Mouse (Mus musculus) CD8-positive naive resting alpha-beta T cell, adult 2 months (primary cell): Measurements from ENCODE around the gene Pmepa1.

Experiments used
- DNase-seq, 2 experiments: peaks; one replicate each; pipeline ENCODE4 v3.0.0; 2022; ENCODE audit warnings: low read depth in 2 of 2, low spot score in 2 of 2

The Pmepa1 gene

DNA sequence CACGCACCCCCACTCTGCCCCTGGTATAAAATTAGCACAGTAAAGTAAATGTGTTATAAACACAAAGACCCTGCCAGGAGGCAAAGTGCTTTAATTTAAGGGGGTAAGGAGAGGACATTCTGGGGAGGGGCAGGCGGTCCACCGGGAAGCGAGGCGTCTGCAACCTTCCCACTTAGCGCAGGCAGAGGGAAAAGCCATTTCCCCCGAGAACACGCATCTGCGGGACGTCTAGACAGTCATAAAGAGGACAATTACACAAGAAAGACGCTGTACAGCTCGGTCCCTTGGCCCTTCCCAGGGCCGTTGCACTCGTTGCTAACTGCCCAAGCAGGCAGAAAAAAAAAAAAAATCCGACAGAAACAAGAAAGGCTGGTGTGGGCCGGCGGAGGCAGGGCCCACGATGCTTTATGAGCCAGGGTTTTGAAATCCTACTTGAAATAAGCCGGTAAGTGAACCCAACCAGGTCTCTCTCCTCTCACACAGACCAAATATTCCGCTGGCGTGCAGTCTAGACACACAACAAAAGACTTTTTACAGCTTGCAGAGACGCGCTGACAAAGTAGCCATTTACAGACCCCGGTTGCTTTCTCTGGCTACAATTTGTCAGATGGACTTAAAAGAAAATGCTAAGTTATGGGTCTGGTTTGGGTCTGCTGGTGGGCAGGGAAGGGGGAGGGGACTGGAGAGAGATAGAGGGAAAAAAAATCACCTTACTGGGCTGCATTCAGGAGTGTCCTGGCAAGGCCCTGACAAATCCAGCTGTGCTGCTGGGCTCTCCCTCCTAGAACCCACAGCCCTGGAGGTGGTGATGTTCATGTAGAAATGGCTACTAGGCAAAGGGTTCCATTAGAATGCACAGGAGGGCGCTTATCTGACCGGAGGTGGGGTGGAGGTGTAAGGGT is 22.3 kb downstream of the Pmepa1 start:
- DNase-seq: no peak

DNA sequence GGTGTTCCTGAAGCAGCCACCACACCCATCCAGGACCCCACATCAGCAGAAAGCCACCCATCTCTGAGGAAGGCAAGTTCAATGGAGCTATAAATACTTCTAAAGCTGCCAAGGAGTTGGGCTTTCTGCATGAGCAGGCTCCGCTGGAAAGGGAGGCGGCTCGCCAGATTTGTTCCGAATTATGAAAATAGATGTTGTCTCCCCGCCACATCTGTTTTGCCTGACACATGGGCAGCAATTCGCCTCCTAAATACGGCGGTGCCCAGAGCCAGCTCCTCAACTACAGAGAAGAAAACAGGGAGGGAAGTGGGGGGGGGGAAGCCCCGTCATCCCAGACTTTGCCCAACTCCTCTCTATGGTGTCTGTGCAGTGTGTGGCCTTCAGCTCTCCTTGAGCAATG is 24.7 kb downstream of the Pmepa1 start:
- DNase-seq: no peak

DNA sequence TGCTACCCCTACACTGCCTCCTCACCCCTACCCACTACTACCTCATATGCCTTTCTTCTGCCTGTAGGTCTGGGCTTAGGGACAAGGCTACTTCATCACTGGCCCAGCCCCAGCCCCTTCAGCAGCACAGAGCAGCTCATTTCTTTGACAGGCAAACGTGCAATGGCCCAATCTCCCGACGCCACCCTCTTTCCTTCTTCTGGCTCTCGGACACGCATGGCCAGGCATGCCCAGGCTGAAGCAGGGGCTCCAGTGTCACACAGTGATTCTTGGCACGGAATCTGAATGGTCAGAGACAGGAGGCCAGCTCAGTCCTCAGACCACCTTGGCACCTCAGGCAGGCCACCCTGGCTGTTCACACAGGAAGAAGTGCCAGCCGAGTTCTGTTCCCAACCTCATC is 25.2 kb downstream of the Pmepa1 start:
- no peak for DNase-seq

DNA sequence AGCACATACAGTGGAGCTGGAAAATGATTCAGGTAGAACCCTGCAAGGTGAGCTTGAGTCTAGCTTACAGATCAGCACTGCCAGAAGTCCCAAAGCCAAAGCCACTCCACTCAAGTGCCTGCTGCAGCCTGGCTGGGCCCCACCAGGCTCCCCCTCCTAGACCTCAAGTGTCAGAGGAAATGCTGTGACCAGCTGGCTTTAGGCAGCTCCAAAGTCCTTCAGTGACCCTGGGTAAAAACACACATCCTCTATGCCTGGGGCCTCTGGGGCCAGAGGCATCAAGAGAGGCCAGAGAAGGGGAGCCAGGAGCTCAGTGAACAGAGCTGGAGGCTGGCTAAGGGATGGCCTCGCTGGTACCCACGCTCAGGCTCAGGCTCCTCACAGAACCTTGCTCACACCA is 25.9 kb downstream of the Pmepa1 start:
- no peak for DNase-seq

DNA sequence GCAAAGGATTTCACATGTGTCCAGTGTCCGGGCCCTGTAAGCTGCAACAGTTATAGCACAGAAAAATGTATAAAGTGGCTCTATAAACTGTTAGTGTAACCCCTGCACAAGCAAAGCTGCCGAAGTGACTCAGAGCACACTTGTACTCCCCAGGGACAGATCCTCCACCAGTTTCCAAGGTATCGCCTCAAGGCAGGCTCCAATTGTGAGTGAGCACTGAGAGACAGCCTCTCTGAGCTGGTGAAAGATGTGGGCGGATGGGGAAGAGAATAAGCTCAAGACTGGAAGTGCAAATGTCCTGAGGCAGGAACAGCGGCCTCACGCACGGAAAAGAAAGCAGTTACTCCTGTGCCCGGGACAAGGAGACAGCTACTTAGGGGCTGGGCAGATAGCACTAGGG is 26.4 kb downstream of the Pmepa1 start:
- no peak for DNase-seq

DNA sequence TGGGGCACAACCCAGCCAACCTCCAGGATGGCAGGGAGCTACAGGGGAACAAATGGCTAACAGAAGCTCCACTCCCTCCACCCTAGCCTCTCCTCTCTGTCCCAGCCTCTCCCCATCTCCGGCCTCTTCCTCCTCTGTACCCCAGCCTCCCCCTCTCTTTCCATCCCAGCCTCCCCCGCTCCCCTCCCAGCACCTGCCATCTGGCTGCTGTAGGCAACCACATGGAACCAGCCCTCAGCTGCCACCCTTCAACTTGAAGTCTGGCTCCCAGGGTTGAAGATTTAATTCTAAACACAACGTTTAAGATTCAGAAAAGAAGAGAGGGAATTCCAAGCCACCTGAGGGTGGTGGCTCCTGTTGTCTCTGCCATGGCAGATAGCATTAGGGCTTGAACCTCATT is 26.9 kb downstream of the Pmepa1 start:
- no peak for DNase-seq

DNA sequence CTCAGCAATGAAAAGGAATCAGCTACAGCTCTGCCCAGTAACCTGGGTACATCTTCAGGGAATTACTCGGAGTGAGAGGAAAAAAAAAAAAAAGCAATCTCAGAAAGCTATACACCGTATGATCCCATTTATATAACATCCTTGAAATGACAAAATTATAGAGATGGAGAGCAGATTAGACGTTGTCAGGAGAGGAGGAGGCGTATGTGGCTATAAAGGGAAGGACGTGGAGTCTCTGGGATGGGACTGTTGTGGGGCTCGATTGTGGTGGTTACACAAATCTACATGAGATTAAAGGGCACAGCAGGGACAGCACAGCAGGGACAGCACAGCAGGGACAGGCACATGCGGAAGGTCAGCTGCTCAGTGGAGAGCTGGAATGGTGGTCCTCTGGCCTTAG is 27.5 kb downstream of the Pmepa1 start:
- DNase-seq: no peak

DNA sequence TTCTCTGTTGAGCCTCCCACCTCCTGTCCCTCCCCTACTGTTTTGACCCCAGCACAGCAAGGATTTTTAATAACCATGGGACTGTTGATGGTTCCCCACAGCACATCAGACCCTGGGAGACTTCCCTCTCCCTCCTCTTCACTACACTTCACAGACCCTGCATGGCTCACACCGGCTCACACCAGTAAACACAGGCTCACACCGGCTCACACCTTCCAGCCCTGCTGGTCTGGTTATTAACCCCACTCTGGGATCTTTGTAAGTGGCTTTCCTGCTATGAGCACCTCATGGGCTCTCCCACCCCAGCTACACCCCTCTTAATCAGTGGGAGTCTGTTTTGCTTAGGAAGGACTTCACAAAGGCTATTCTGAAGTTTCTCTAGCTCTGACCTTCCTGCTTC is 28.4 kb downstream of the Pmepa1 start:
- DNase-seq: no peak

DNA sequence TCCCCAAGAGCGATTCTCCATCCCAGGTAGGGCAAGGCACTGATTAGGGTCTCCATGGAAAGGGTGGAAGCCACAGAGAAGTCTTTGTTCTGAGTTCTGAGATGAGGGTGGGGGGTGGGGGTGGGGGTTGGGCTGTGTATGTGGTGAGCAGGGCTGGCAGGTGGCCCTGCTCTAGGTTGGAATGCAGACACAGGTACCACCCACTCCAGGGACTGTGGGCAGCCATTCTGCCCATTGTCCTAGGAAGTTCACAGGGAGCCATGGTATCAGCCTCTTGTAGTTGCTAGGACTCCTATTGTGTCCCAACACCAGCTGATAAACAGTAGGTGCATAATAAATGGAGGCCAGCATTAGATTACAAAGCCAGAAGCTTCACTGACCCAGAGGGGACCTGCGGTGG is 29.1 kb downstream of the Pmepa1 start:
- DNase-seq: no peak

DNA sequence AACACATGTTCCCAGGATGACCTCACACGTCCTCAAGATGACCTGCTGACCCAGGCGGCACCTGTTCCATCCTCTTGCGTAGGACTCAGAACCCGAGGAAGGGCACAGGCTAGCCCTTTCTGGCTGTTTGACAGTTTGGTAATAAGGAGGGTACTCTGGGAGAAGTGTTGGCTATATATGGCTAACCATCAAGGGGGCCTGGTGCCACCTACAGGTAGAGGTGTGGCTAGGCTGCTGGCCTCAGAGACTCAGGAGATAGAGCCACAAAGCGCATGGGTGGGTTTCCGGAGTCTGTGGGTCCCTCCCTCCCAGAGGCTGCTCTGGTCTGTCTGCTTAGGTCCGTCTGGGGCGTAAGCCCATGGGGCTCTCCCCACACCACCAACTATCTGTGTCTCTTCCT is 29.6 kb downstream of the Pmepa1 start:
- DNase-seq: no peak

DNA sequence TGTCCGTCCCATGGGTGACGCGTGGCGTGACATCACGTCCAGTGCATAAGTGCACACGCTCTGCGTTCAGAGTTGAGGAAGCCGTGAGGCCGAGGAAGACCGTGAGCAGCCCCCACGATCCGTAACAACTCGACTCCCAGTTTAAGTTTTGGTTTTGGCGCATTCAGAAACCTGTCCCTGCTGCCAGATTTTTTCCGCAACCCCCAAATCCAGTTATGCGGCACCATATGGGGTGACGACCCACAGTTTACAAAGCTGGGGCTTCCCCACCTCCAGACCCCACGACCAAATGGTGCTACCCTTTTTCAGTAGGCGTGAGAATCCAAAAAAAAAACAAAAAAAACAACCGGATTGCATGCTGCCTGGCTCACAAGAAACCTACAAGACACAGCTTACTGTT is 31.1 kb downstream of the Pmepa1 start:
- no peak for DNase-seq

DNA sequence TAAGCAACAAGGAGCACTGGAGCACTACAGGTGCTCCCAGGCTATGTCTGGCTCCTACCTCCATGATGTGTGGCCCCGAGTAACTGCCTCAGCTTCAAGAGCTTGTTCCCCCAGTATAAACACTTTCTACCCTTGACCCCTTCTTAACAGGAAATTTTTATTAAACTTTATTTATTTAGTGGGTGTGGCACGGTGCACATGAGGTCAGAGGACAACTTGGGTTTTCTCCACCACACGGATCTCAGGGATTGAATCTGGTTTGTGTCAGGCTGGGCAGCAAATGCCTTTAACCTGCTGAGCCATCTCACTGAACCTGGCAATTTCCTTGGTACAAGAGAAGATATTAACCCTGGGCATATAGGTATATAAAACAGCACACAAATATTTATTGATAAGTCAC is 32.2 kb downstream of the Pmepa1 start:
- DNase-seq: no peak

DNA sequence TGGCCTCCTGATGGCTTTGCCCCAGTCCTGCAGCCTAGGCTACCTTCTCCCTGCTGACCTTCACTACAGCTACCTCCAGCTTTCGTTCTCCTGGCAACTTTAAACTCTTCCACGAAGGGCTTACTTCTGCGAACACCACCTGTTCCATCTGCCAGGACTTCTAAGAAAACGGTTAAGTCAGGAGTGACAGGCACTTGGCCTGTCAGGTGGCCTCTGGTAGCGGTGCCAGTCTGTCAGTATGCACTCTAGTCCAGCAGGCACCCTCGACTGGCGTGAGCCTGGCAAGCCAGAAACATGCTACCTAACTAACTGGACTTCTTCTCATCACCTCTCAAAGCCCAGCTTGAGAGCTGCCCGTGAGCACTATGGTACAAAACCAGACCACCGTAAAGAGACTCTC is 32.7 kb downstream of the Pmepa1 start:
- no peak for DNase-seq

DNA sequence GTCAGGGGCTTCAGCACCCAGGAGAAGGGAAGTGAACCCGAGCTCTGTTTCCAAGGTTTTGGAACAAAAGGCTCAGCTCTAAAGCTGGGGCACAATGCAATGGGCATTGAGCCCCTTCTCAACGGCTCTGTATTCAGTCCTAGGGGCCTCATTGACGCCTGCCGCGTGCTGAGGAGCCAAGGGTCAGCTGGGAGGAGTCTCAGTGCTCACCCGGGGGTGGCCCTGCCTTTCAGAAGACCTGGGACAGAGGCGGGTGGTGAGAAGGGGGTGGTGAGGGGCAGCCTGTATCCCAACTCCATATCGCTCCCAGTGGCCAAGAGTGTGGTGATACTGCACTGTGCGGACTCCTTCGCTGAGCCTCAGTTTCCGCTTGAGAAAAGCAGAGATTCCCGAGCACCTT is 33.5 kb downstream of the Pmepa1 start:
- no peak for DNase-seq

DNA sequence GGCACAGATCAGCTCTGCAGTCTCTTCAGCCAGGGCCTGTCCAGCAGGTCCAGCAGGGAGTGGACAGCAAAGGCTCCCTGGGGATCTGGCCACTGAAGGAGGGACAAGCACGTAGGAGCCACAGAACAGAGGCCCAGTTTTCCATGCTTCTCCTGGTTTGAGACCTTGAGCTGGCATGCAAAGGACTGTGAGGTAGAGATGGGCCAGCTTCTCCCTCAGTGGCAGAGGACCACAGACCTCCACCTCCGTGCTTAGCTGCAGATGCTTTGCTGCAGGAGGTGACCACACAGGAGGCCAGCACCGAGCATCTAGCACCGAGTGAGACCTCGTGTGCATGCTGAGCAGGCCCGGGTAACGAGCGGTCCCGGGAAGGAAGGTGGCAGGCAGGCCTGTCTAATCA is 35.6 kb downstream of the Pmepa1 start:
- no peak for DNase-seq

DNA sequence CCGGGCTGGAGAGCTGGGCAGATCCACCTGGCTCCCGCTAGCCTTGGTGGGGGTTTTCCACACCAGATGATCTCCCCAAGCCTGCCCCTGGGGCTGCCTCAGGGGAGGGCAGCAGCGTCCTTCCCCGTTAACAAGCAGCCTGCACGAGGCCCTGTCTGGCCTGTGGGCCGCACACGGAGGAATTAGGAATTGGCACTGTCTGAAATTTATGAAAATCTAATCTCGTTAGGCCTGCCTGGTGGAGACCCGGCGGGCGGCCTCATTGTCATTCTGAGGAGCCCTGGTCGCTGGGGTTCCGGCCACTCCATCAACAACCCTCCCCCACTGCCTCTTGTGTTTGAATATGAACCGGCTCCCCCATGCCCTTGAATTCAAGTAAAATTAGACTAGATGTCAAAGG is 37.8 kb downstream of the Pmepa1 start:
- no peak for DNase-seq

DNA sequence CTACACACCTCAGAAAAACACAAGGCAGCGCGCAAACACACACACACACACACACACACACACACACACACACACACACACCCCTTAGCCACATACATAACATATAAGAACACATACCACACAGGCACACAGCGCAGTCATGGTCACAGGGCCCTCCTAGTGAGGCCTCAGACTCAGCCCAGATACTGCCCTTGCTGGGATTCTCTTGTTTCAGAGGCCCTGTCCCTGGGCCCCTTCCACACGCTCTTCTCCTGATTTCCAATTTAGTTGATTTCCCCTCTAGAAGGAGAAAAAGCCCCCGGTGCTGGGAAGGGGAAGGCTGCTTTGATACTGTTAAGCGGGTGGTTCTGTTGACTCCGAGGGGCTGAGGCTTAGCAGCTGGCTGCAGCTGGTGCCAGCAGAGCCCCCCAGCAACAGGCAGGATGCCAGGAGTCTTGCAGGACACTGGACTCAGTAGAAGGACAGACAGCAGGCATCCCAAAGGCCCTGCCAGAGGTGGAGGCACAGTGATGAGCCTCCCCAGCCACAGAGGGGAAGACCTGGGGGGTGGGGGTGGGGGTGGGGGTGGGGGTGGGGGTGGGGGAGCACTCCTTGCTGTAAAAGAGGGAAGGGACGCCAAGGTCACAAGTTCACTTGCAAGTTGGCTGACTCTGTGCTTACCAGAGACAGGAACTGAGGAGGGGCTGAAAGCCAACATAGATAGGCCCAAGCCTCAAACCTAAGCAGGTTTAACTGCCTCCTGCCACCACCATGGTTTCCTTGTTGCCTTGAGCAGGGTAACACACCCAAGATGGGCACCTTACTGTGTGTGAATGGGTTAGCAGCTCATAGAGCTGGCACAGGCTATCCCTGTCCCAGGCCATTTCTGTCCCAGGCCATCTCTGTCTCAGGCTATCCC is 40.6 kb downstream of the Pmepa1 start:
- DNase-seq: no peak

DNA sequence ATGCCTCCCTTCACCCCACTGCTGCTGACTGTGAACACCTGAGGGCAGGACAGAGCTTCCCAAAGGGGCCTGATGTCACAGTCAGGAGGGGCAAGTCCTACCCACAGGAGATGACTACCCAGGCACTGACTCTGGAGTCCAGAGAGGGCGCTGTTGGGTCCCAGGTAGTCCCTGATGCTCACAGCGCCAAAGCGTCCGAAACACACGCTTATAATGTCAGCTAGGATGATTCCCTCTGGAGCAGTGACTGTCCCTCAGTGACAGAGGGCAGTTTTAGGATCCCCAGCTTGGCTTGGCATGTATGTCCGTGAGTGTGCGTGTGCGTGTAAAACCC is 43.6 kb downstream of the Pmepa1 start:
- no peak for DNase-seq

DNA sequence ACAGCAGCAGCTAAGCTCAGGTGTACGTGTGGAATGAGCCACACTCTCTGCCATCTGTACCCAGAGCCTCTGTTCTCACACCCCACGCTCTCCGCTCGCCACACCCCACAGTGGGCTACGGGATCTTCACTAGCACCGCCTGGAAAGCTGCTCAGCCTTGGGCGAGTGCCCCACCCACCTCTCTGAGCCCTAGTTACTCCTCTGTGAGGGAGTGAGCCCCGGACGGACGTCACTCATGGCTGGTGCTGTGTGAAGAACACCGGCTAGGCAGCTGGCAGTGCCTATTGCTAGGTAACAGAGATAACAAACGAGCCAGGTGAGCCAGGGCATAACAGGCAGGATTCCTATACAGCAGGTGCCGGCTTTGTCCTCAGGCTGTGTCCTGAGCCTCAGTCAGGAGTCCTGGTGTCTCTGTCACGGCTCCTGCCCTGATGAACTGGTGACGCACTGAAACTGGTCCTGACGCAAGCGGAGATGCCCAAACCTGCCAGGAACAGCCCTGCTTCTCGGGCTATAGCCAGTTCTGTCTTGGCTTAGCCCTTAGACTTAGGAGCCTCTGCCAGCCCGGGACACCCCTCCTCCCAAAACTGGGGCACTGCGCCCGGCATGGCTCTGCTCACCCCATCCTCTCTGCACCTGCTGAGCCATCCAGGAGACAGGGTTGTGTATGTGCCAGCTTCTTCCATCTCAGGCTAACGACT is 44.1 kb downstream of the Pmepa1 start:
- no peak for DNase-seq

DNA sequence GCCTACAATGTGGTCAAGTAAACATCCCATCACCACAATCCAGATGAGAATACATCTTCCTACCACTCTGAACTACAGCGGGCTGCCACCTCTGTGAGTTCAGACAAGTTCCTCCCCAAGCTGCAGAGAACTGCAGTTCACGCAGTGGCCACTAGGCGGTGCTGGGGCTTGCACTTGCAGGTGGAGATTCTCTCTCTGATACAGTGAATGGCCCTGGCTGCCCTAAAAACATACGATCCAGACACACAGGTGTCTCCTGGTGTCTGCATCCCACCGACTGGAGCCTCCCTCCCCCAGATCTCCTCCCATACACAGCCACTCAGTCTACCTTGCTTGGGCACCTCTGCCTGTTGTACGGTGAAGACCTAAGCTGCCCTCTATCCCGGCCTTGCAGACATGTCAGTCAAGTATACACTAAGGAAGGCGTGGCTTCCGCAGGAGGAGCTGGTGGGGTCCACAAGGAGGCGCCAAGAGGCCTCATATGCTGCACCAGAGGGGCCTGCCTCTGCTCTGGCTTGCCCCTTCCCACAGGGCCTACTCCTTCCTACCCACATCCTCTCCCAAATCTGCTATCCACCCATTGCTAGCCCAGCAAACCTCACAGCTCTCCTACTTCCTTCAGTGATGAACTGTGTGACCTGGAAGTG is 46.6 kb downstream of the Pmepa1 start:
- DNase-seq: peak; percentile 94 to 98

DNA sequence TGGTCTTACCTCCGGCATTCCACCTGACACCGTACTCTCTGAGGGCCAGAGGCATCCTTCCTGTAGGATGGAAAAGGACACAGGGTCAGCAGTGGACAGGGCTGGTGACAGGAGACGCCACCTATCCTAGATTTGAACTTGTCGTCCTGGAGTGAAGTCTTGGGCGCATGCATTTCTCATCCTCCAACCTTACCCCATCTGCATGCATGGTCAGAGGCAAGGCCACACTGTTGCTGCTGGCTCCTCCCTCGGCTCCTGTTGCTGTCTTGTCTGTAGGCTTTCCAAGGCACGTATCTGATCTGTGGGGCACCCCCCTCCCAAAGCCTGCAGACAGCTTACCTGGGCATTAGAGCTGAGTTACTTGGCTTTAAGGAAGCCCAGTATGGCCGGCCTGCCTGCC is 47.8 kb downstream of the Pmepa1 start:
- no peak for DNase-seq
